Mouse (Mus musculus) megakaryocyte, embryonic 14.5 days (primary cell): ENCODE measurements at regions not wholly inside any gene's neighbourhood (a gene's known extent, or its start where the extent isn't known, plus 50 kb on each side); places are given as distances from the start of the nearest gene placed in this dataset.
A peak's percentile ranks its signal among the peaks of the same experiment; 100 is the strongest.

ENCODE experiments used
- H3K27me3 ChIP-seq: replicated peaks from 2 replicates; pipeline ENCODE3; 2012; ENCODE audit warnings: inconsistent platforms
- H3K36me3 ChIP-seq: replicated peaks from 2 replicates; pipeline ENCODE3; 2012; ENCODE audit warnings: low read length, inconsistent platforms, mixed read lengths
- H3K4me1 ChIP-seq: 2 replicates; pipeline ENCODE4 v1.6.1; 2012; ENCODE audit warnings: inconsistent platforms
- H3K4me3 ChIP-seq: replicated peaks from 2 replicates; pipeline ENCODE3; 2012; ENCODE audit warnings: moderate library complexity, mild to moderate bottlenecking, inconsistent platforms
- H3K9me3 ChIP-seq: 2 replicates; pipeline ENCODE4 v1.6.1; 2012; ENCODE audit warnings: inconsistent platforms
- FLI1 ChIP-seq: IDR thresholded peaks from 2 replicates; pipeline ENCODE4 v1.6.1; 2012; ENCODE audit warnings: low read length, inconsistent platforms, mixed read lengths
- GATA1 ChIP-seq: IDR thresholded peaks from 3 replicates; pipeline ENCODE4 v1.6.1; 2012; ENCODE audit warnings: mixed read lengths, low read length, inconsistent platforms, borderline replicate concordance

- Histone ChIP-seq H3K36me3 (no peaks in the 10 kb centered on the region), H3K27me3 (no peaks in the 10 kb centered on the region), H3K9me3 (no peaks in the 10 kb centered on the region), H3K4me3 (no peak overlapping the region), H3K4me1 (peaks cover 74% of the 10 kb centered on the region)
- no peak for TF ChIP-seq GATA1
- no peak for TF ChIP-seq FLI1
Measured at GRCm38 (mm10) chr17:84129204-84129603, 58.5 kb downstream of the Zfp36l2 start.

DNA sequence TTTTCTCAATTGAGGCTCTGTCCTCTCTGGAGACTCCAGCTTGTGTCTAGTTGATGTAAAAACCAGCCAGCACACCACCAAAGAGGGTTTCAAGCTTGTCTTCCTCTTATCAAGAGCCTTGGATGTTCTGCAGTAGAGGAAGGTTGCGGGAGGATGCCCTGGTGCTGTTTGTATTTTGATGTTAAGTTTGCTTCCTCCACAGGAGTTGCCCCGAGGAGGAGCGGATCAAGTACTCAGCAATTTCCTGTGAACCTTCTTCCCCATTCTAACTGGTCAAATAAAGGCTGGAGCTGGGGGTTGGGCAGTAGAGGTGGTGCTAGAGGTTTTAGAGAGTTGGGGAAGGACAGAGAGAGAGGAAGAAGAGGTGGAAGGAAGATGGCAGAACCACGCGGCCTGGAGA is 59.5 kb downstream of the Zfp36l2 start:
- H3K27me3 ChIP-seq, result no peaks in the 10 kb centered on the region
- TF ChIP-seq FLI1, result no peak
- no peak for TF ChIP-seq GATA1

GRCm38 (mm10) chr17:84126168-84126567 is 61.6 kb downstream of the Zfp36l2 start:
- TF ChIP-seq GATA1 (no peak), FLI1 (no peak)
- Histone ChIP-seq H3K4me1 (peaks cover 80% of the 10 kb centered on the region), H3K4me3 (peak overlapping the region; percentile 86), H3K9me3 (no peaks in the 10 kb centered on the region), H3K27me3 (no peaks in the 10 kb centered on the region), H3K36me3 (peaks cover 2% of the 10 kb centered on the region)

More for the DNA sequence above, 59.5 kb downstream of the Zfp36l2 start:
- peaks cover under 1% of the 10 kb centered on the region for H3K36me3 ChIP-seq
- no peak overlapping the region for H3K4me3 ChIP-seq
- H3K9me3 ChIP-seq, result no peaks in the 10 kb centered on the region
- peaks cover 73% of the 10 kb centered on the region for H3K4me1 ChIP-seq

DNA sequence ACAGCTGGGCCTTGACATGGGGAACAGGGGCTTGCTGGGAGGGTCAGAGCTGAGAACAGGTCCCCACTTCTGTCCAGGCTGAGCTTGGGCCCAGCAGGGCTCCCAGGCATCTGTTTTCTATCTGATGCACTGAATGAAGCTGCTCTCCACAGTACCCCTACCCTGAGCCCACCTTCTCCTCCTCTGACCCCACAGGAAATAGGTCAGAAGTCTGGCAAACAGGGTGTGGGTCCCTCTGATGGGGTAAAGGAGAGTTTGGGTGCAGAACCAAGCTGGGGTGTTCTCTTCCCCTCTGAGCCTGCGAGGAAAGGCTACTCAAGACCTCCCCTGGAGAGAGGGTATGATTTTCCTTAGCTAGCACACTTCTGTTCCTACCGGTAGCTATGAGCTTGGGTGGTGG is 64.6 kb downstream of the Zfp36l2 start:
- TF ChIP-seq FLI1 (no peak), GATA1 (no peak)
- Histone ChIP-seq H3K4me1 (peaks cover 96% of the 10 kb centered on the region), H3K36me3 (peaks cover 2% of the 10 kb centered on the region), H3K9me3 (no peaks in the 10 kb centered on the region), H3K4me3 (peak overlapping the region; percentile 10), H3K27me3 (no peaks in the 10 kb centered on the region)

GRCm38 (mm10) chr17:84122486-84123131 is 65.1 kb downstream of the Zfp36l2 start:
- H3K9me3 ChIP-seq, result no peaks in the 10 kb centered on the region
- H3K36me3 ChIP-seq, result peaks cover 2% of the 10 kb centered on the region
- H3K4me3 ChIP-seq, result peak overlapping the region; percentile 75
- H3K27me3 ChIP-seq, result no peaks in the 10 kb centered on the region
- peaks cover 96% of the 10 kb centered on the region for H3K4me1 ChIP-seq
- no peak for TF ChIP-seq GATA1

GRCm38 (mm10) chr17:84121291-84121690 is 66.5 kb downstream of the Zfp36l2 start:
- TF ChIP-seq FLI1 (no peak), GATA1 (no peak)
- peak overlapping the region; percentile 83 for H3K4me3 ChIP-seq
- peaks cover 96% of the 10 kb centered on the region for H3K4me1 ChIP-seq

DNA sequence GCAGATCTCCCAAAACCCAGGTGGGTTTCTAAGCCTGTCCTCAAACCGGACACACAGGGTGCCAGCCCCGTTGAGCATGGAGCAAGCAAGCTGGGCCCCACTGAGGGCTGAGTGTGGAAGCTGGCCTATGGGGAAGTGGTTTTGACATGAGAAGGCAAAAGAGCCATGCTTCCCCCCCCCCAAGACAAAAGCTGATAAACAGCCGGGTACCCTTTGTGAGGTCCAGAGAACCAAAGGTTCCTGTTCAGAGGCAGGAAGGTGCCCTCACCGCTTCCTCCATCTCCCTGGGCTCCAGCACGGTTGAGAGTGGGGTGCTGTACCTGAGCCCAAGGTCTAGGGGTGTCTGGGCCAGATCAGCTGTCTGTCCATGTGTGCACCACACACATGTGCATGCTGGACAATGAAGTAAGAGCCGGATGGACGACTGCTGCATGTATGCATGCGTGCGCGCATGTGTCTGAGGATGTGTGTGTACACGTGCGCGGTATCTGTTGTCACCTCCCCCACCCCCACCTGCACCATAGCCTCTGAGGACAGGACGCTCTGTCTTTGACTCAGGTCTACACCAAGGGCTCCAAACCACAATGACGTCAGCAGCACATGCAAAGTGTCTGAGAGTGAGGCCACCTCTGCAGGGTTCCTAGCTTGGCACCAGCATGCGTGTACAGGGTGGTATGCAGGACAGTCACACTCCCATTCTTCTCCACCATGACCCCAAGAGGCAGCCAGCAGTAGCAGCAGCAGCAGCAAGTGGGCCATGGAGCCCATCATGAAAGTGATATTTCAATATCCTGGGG is 68.3 kb downstream of the Zfp36l2 start:
- Histone ChIP-seq H3K4me1 (peaks cover 96% of the 10 kb centered on the region), H3K4me3 (peak overlapping the region; percentile 88), H3K27me3 (no peaks in the 10 kb centered on the region), H3K9me3 (no peaks in the 10 kb centered on the region), H3K36me3 (peaks cover 2% of the 10 kb centered on the region)
- TF ChIP-seq GATA1 (no peak), FLI1 (no peak)

More at GRCm38 (mm10) chr17:84121291-84121690, 66.5 kb downstream of the Zfp36l2 start:
- Histone ChIP-seq H3K27me3 (no peaks in the 10 kb centered on the region), H3K9me3 (no peaks in the 10 kb centered on the region), H3K36me3 (peaks cover 2% of the 10 kb centered on the region)

GRCm38 (mm10) chr17:84118781-84119180 is 69.0 kb downstream of the Zfp36l2 start:
- Histone ChIP-seq H3K27me3 (no peaks in the 10 kb centered on the region), H3K4me3 (peak overlapping the region; percentile 83), H3K36me3 (peaks cover 2% of the 10 kb centered on the region), H3K9me3 (no peaks in the 10 kb centered on the region), H3K4me1 (peaks cover 100% of the 10 kb centered on the region)
- TF ChIP-seq FLI1, result no peak
- TF ChIP-seq GATA1, result no peak

GRCm38 (mm10) chr17:84118271-84118670 is 69.5 kb downstream of the Zfp36l2 start:
- Histone ChIP-seq H3K9me3 (no peaks in the 10 kb centered on the region), H3K4me1 (peaks cover 100% of the 10 kb centered on the region), H3K27me3 (no peaks in the 10 kb centered on the region), H3K4me3 (peak overlapping the region; percentile 83), H3K36me3 (peaks cover 1% of the 10 kb centered on the region)
- TF ChIP-seq GATA1 (no peak), FLI1 (no peak)

DNA sequence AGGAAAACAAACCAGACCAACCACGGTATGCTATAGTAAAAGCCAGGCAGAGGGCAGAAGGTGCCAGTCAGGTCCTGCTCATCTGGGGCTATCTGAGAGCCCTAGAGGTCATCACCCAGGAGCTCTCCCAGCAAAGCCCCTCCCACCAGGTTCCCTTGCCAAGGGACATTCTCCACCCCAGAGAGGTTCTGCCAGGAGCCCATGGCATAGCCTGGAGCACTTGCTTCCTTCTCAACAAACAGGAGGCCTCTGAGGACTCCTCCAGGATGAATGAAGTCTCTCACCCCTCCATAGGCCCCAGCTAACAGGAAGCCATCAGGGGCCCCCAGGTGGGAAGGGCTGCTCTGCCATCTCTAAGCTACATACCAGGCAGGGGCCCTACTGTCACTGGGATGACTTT is 70.0 kb downstream of the Zfp36l2 start:
- H3K4me3 ChIP-seq, result peak overlapping the region; percentile 83
- no peaks in the 10 kb centered on the region for H3K36me3 ChIP-seq
- H3K4me1 ChIP-seq, result peaks cover 100% of the 10 kb centered on the region
- no peaks in the 10 kb centered on the region for H3K9me3 ChIP-seq
- TF ChIP-seq GATA1 (no peak), FLI1 (no peak)
- H3K27me3 ChIP-seq, result no peaks in the 10 kb centered on the region
